Mouse (Mus musculus) testis, adult 2 months (tissue): ENCODE results near the gene Brd3. TPM values are rescaled to one million over a fixed set of nuclear protein-coding genes. Genes with fewer than 3 reads are reported as not detected.

Source experiments
- H3K27ac ChIP-seq: fragments of 200-500 bp; 2 replicates; pipeline ENCODE4 v1.5.1; 2012; ENCODE audit warnings: low read depth, low read length; ENCODE audit not compliant: control insufficient read depth, insufficient read depth
- H3K27me3 ChIP-seq: fragments of 200-500 bp; 2 replicates; pipeline ENCODE4 v1.6.1; 2012; ENCODE audit warnings: mild to moderate bottlenecking, low read length, moderate library complexity; ENCODE audit not compliant: control insufficient read depth, insufficient read depth
- H3K36me3 ChIP-seq: fragments of 200-500 bp; 2 replicates; pipeline ENCODE4 v1.6.1; 2012; ENCODE audit warnings: mild to moderate bottlenecking, low read length; ENCODE audit not compliant: control insufficient read depth, insufficient read depth
- H3K4me1 ChIP-seq: fragments of 200-500 bp; 2 replicates; pipeline ENCODE4 v1.6.1; 2012; ENCODE audit warnings: low read length; ENCODE audit not compliant: control insufficient read depth, insufficient read depth
- H3K4me3 ChIP-seq: fragments of 200-500 bp; 2 replicates; pipeline ENCODE4 v1.5.1; 2012; ENCODE audit warnings: low read depth, mild to moderate bottlenecking, low read length, moderate library complexity, mixed read lengths; ENCODE audit not compliant: control insufficient read depth
- CTCF ChIP-seq: fragments of 200-500 bp; IDR thresholded peaks from 2 replicates; pipeline ENCODE4 v1.5.1; 2012; ENCODE audit warnings: low read depth, mild to moderate bottlenecking, inconsistent platforms, low read length, moderate library complexity; ENCODE audit not compliant: control insufficient read depth, insufficient read depth, insufficient replicate concordance
- POLR2A ChIP-seq: fragments of 200-500 bp; IDR thresholded peaks from 2 replicates; pipeline ENCODE4 v1.6.1; 2012; ENCODE audit warnings: low read depth, mild to moderate bottlenecking, inconsistent platforms, low read length, moderate library complexity; ENCODE audit not compliant: control insufficient read depth
- polyA plus RNA-seq: library from polyadenylated mRNA; depleted of rRNA; stranded (reverse); fragments of >200 nt; gene quantifications from 2 replicates; pipeline ENCODE4 v1.2.3, GENCODE M21; 2012

The Brd3 gene
- polyA plus RNA-seq, 1 experiment = 109 TPM

GRCm38 (mm10) chr2:27462901-27463300 lies 44.6 kb downstream of the Brd3 start:
- Histone ChIP-seq H3K36me3 (peaks cover 5% of the 10 kb centered on the region), H3K4me1 (peaks cover 3% of the 10 kb centered on the region; the same call in 1 of the 2 replicates)

GRCm38 (mm10) chr2:27461881-27462660 lies 45.4 kb downstream of the Brd3 start:
- no peak overlapping the region for H3K4me3 ChIP-seq
- no peaks in the 10 kb centered on the region for H3K27me3 ChIP-seq
- H3K27ac ChIP-seq = no peak overlapping the region
- no peak for TF ChIP-seq CTCF
- no peak for TF ChIP-seq POLR2A
- peaks cover 3% of the 10 kb centered on the region; the same call in 1 of the 2 replicates for H3K4me1 ChIP-seq
- peaks cover 5% of the 10 kb centered on the region for H3K36me3 ChIP-seq

More at GRCm38 (mm10) chr2:27462901-27463300, 44.6 kb downstream of the Brd3 start:
- peak overlapping the region; percentile 22 for H3K4me3 ChIP-seq
- no peak overlapping the region for H3K27ac ChIP-seq
- no peaks in the 10 kb centered on the region for H3K27me3 ChIP-seq
- TF ChIP-seq POLR2A = no peak
- no peak for TF ChIP-seq CTCF

GRCm38 (mm10) chr2:27460651-27461050 lies 46.8 kb downstream of the Brd3 start:
- TF ChIP-seq CTCF (no peak), POLR2A (no peak)
- Histone ChIP-seq H3K27ac (no peak overlapping the region), H3K4me1 (peaks cover 3% of the 10 kb centered on the region; the same call in 1 of the 2 replicates), H3K36me3 (peaks cover 5% of the 10 kb centered on the region), H3K4me3 (no peak overlapping the region), H3K27me3 (no peaks in the 10 kb centered on the region)

- Histone ChIP-seq H3K27ac (no peak overlapping the region), H3K4me1 (peaks cover 3% of the 10 kb centered on the region; the same call in 1 of the 2 replicates), H3K36me3 (peaks cover 5% of the 10 kb centered on the region), H3K27me3 (no peaks in the 10 kb centered on the region), H3K4me3 (no peak overlapping the region)
- no peak for TF ChIP-seq POLR2A
- TF ChIP-seq CTCF = no peak
These were observed 47.3 kb downstream of the Brd3 start for GRCm38 (mm10) chr2:27460163-27460562.

- Histone ChIP-seq H3K27me3 (no peaks in the 10 kb centered on the region), H3K36me3 (peaks cover 5% of the 10 kb centered on the region), H3K4me3 (no peak overlapping the region), H3K27ac (no peak overlapping the region), H3K4me1 (peaks cover 3% of the 10 kb centered on the region; the same call in 1 of the 2 replicates)
- TF ChIP-seq POLR2A (no peak), CTCF (no peak)
These were observed 47.7 kb downstream of the Brd3 start for GRCm38 (mm10) chr2:27459735-27460134.

- no peaks in the 10 kb centered on the region for H3K4me1 ChIP-seq
- no peaks in the 10 kb centered on the region; the same call in 1 of the 2 replicates for H3K36me3 ChIP-seq
- H3K27ac ChIP-seq = no peak overlapping the region
- no peaks in the 10 kb centered on the region for H3K27me3 ChIP-seq
- no peak overlapping the region for H3K4me3 ChIP-seq
- TF ChIP-seq CTCF (no peak), POLR2A (no peak)
These were observed 57.2 kb downstream of the Brd3 start for GRCm38 (mm10) chr2:27450226-27450625.

- no peak overlapping the region for H3K27ac ChIP-seq
- H3K36me3 ChIP-seq = no peaks in the 10 kb centered on the region; the same call in 1 of the 2 replicates
- H3K27me3 ChIP-seq = no peaks in the 10 kb centered on the region
- H3K4me3 ChIP-seq = no peak overlapping the region
- TF ChIP-seq CTCF = no peak
- no peak for TF ChIP-seq POLR2A
- H3K4me1 ChIP-seq = peaks cover 6% of the 10 kb centered on the region; the same call in 1 of the 2 replicates
These were observed 59.7 kb downstream of the Brd3 start for GRCm38 (mm10) chr2:27447782-27448181.

- no peak for TF ChIP-seq CTCF
- TF ChIP-seq POLR2A = no peak
- H3K36me3 ChIP-seq = no peaks in the 10 kb centered on the region; the same call in 1 of the 2 replicates
These were observed 60.6 kb downstream of the Brd3 start for GRCm38 (mm10) chr2:27446812-27447211.

More at GRCm38 (mm10) chr2:27446812-27447211, 60.6 kb downstream of the Brd3 start:
- Histone ChIP-seq H3K4me3 (no peak overlapping the region), H3K27ac (no peak overlapping the region), H3K27me3 (no peaks in the 10 kb centered on the region), H3K4me1 (peaks cover 13% of the 10 kb centered on the region)
